Mouse (Mus musculus): ENCODE measurements at regions not wholly inside any gene's neighbourhood (a gene's known extent, or its start where the extent isn't known, plus 50 kb on each side); places are given as distances from the start of the nearest gene placed in this dataset.

DNA sequence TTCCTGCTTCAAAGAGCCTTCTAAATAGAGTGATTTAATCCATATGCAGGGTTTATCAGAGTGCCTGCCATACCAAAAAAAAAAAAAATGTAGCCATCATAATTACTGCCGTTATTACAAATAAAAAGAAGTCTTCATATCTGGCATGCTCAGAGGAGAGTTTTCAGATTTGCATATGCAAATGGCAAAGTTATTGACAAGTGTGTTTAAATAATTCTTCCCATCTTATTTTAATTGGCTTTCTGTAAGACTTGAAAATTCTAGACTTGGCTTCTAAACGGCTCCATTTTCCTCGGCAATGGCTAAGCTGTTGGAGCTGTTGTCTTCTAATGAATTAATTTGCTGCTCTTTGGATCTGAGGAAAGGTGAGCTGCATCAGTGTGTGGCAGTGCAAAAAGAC, 144.1 kb upstream of the Gm765 start:
- TF ChIP-seq CTCF (IDR thresholded peaks at IDR 0.05; ENCODE audit: extremely low read depth, insufficient read depth, insufficient read length, insufficient replicate concordance) (no peak), POLR2A (IDR thresholded peaks at IDR 0.05; ENCODE audit: low read depth, low read length) (no peak)
